Mouse (Mus musculus): Measurements from ENCODE around the gene Myrip. TPM values are rescaled to one million over a fixed set of nuclear protein-coding genes. Genes with fewer than 3 reads are reported as not detected.

The Myrip gene
- total and polyA plus RNA-seq, 3 experiments: 1.5 to 6.2 (median 5.4) TPM

GRCm38 (mm10) chr9:120339975-120340695, 38.8 kb downstream of the Myrip start:
- DNase-seq: peak; percentile 48 to 54
- H3K79me2 ChIP-seq (replicated peaks; ENCODE audit: control insufficient read depth, insufficient read depth, low read length): no peaks in the 10 kb centered on the region
- intact Hi-C loops (cut with DNase I): no loop called here
- H3K4me3 ChIP-seq: no peak overlapping the region
- peak overlapping the region; percentile 67 for H3K27ac ChIP-seq
- peaks cover 6% of the 10 kb centered on the region for H3K4me1 ChIP-seq (ENCODE audit: control insufficient read depth, insufficient read depth, low read length)
- H3K27me3 ChIP-seq (ENCODE audit: control insufficient read depth, insufficient read depth, low read length): no peaks in the 10 kb centered on the region
- H3K36me3 ChIP-seq (ENCODE audit: control insufficient read depth, insufficient read depth, low read length): no peaks in the 10 kb centered on the region
- no peak overlapping the region for H3K9ac ChIP-seq (ENCODE audit: low read depth, low read length)
- 44% methylated on average over 10 of the region's 10 CpGs for WGBS
- no peak for TF ChIP-seq POLR2A (IDR thresholded peaks at IDR 0.05; ENCODE audit: insufficient read depth, low read depth, low read length)
- TF ChIP-seq EP300 (IDR thresholded peaks at IDR 0.05; ENCODE audit: insufficient read depth, low read depth, low read length): 0 out of 2 replicates have a peak, but pooled peaks have one; percentile 58
- no peak for TF ChIP-seq CTCF (IDR thresholded peaks at IDR 0.05)

- no peak overlapping the region for H3K27ac ChIP-seq
- H3K4me1 ChIP-seq (ENCODE audit: control insufficient read depth, insufficient read depth, low read length): peaks cover 13% of the 10 kb centered on the region
- H3K36me3 ChIP-seq (ENCODE audit: control insufficient read depth, insufficient read depth, low read length): no peaks in the 10 kb centered on the region
- WGBS: 69% methylated on average over 4 of the region's 4 CpGs
- no peak overlapping the region for H3K9ac ChIP-seq (ENCODE audit: low read depth, low read length)
- DNase-seq: no peak
- H3K4me3 ChIP-seq: no peak overlapping the region
- intact Hi-C loops (cut with DNase I): no loop called here
- TF ChIP-seq EP300 (IDR thresholded peaks at IDR 0.05; ENCODE audit: insufficient read depth, low read depth, low read length): no peak
- no peak for TF ChIP-seq POLR2A (IDR thresholded peaks at IDR 0.05; ENCODE audit: insufficient read depth, low read depth, low read length)
- TF ChIP-seq CTCF (IDR thresholded peaks at IDR 0.05): no peak
- H3K27me3 ChIP-seq (ENCODE audit: control insufficient read depth, insufficient read depth, low read length): no peaks in the 10 kb centered on the region
- H3K79me2 ChIP-seq (replicated peaks; ENCODE audit: control insufficient read depth, insufficient read depth, low read length): no peaks in the 10 kb centered on the region
Measured at GRCm38 (mm10) chr9:120343123-120343790, 41.9 kb downstream of the Myrip start.

- WGBS: 15% methylated on average over 5 of the region's 5 CpGs
- H3K36me3 ChIP-seq (ENCODE audit: control insufficient read depth, insufficient read depth, low read length): peaks cover 5% of the 10 kb centered on the region; the same call in 1 of the 2 replicates
Measured at GRCm38 (mm10) chr9:120345651-120346151, 44.4 kb downstream of the Myrip start.

GRCm38 (mm10) chr9:120349145-120349544, 47.8 kb downstream of the Myrip start:
- intact Hi-C loops (cut with DNase I): no loop called here
- H3K4me3 ChIP-seq: no peak overlapping the region
- TF ChIP-seq EP300 (IDR thresholded peaks at IDR 0.05; ENCODE audit: insufficient read depth, low read depth, low read length) (no peak), CTCF (IDR thresholded peaks at IDR 0.05) (no peak), POLR2A (IDR thresholded peaks at IDR 0.05; ENCODE audit: insufficient read depth, low read depth, low read length) (no peak)
- WGBS: 41% methylated on average over 4 of the region's 4 CpGs
- H3K27ac ChIP-seq: peak overlapping the region; percentile 62
- no peaks in the 10 kb centered on the region for H3K79me2 ChIP-seq (replicated peaks; ENCODE audit: control insufficient read depth, insufficient read depth, low read length)
- DNase-seq: peak; percentile 56 to 69
- H3K4me1 ChIP-seq (ENCODE audit: control insufficient read depth, insufficient read depth, low read length): peaks cover 22% of the 10 kb centered on the region
- no peaks in the 10 kb centered on the region for H3K27me3 ChIP-seq (ENCODE audit: control insufficient read depth, insufficient read depth, low read length)
- no peak overlapping the region for H3K9ac ChIP-seq (ENCODE audit: low read depth, low read length)
- peaks cover 5% of the 10 kb centered on the region; the same call in 1 of the 2 replicates for H3K36me3 ChIP-seq (ENCODE audit: control insufficient read depth, insufficient read depth, low read length)

More at GRCm38 (mm10) chr9:120345651-120346151, 44.4 kb downstream of the Myrip start:
- DNase-seq: peak; percentile 65 to 77
- Histone ChIP-seq H3K27ac (peak overlapping the region; percentile 44; the same call in 1 of the 2 replicates), H3K9ac (ENCODE audit: low read depth, low read length) (no peak overlapping the region), H3K27me3 (ENCODE audit: control insufficient read depth, insufficient read depth, low read length) (no peaks in the 10 kb centered on the region), H3K4me1 (ENCODE audit: control insufficient read depth, insufficient read depth, low read length) (peaks cover 22% of the 10 kb centered on the region), H3K79me2 (replicated peaks; ENCODE audit: control insufficient read depth, insufficient read depth, low read length) (no peaks in the 10 kb centered on the region), H3K4me3 (no peak overlapping the region)
- intact Hi-C loops (cut with DNase I): no loop called here
- TF ChIP-seq POLR2A (IDR thresholded peaks at IDR 0.05; ENCODE audit: insufficient read depth, low read depth, low read length) (no peak), EP300 (IDR thresholded peaks at IDR 0.05; ENCODE audit: insufficient read depth, low read depth, low read length) (0 out of 2 replicates have a peak, but pooled peaks have one; percentile 8)

- WGBS: 34% methylated on average over 6 of the region's 6 CpGs
- Histone ChIP-seq H3K27me3 (ENCODE audit: control insufficient read depth, insufficient read depth, low read length) (no peaks in the 10 kb centered on the region), H3K4me3 (no peak overlapping the region), H3K4me1 (ENCODE audit: control insufficient read depth, insufficient read depth, low read length) (peaks cover 22% of the 10 kb centered on the region), H3K79me2 (replicated peaks; ENCODE audit: control insufficient read depth, insufficient read depth, low read length) (no peaks in the 10 kb centered on the region), H3K9ac (ENCODE audit: low read depth, low read length) (no peak overlapping the region), H3K27ac (peak overlapping the region; percentile 57), H3K36me3 (ENCODE audit: control insufficient read depth, insufficient read depth, low read length) (peaks cover 5% of the 10 kb centered on the region; the same call in 1 of the 2 replicates)
- intact Hi-C loops (cut with DNase I): no loop called here
- DNase-seq: peak; percentile 58 to 67
- TF ChIP-seq EP300 (IDR thresholded peaks at IDR 0.05; ENCODE audit: insufficient read depth, low read depth, low read length) (peak; percentile 15; the same call in 1 of the 2 replicates), POLR2A (IDR thresholded peaks at IDR 0.05; ENCODE audit: insufficient read depth, low read depth, low read length) (no peak)
Measured at GRCm38 (mm10) chr9:120350346-120350745, 49.0 kb downstream of the Myrip start.

Measured in heart, adult 2 months (tissue).